Mouse (Mus musculus): Measurements from ENCODE around the gene Itgb1bp1. TPM values are rescaled to one million over a fixed set of nuclear protein-coding genes. Genes with fewer than 3 reads are reported as not detected.

Gene Itgb1bp1
- total RNA-seq, 2 experiments from 2014 or later, result 40.9 to 49.7 TPM

DNA sequence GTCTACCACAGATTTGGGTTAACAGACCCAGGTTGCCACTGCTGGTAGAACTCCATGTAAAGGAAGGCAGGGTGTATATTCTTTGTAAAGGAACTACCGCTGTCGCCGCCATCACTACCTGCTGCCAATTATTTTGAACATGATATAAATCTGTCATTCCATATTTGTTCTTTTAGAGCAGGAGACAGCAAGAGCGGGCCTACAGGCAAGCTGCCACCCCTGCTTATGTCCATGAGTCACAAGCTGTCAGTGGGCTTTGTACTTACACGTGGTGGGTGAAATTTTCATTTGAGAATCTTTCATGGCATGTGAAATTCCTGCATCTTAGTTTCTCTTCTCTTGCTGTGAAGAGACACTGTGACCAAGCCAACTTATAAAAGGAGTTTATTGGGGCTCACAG lies 22.8 kb downstream of the Itgb1bp1 start:
- DNase-seq (ENCODE audit: low spot score), result no peak
- intact Hi-C loops (cut with DNase I), result no loop called here

DNA sequence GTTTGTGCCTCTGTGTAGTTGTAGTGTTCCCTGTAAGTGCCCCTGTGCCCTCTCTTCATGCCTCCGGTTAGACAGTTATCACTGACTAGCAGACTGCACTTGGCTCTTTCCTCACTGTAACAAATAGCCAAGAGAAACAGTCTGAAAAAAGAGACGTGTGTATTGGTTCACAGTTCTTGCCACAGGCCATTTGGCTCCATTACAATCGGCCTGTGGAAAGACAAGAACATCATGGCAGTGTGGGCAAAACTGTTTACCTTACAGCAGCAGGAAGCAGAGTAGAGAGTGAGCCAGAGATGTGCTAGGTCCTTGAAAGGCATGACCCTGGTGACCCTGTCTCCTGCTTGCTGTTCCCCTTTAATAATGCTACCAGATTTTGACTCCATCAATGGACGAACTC lies 24.6 kb downstream of the Itgb1bp1 start:
- intact Hi-C loops (cut with DNase I), result no loop called here
- no peak for DNase-seq (ENCODE audit: low spot score)

DNA sequence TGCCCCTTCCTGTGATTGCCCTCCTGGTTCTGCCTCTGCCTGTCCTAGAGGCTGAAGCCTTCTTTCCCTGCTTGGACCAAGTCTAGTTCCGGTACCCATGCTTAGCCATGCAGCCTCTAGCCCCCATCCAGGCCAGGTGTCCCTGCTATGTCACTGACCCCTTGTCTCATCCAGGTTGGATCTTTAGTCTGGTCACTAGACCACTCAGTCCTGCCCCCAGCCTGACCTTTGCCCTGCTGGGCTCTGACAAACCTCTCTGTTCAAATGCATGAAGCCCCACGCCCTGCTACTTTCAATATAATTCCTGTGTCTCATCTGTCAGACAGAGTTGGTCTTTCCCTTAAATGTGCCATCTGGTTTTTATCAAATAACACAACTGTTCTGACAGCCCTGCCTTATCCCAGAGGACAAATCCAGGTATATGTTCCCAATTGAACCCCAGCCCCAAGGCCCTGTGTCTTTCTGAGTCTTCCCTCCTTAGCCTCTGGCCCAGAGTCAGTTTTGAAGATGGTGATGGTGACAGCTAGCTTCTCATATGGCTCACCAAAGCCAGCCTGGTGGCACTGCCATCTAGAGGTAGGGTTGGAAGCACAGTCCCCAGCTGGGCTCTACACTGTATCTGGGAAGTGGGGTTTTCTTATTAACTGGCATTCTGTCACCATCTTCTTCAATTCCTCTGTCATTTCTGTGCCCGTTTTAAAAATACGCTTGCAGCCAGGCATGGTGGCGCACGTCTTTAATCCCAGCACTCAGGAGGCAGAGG lies 25.4 kb downstream of the Itgb1bp1 start:
- intact Hi-C loops (cut with DNase I), result no loop called here
- no peak for DNase-seq (ENCODE audit: low spot score)

DNA sequence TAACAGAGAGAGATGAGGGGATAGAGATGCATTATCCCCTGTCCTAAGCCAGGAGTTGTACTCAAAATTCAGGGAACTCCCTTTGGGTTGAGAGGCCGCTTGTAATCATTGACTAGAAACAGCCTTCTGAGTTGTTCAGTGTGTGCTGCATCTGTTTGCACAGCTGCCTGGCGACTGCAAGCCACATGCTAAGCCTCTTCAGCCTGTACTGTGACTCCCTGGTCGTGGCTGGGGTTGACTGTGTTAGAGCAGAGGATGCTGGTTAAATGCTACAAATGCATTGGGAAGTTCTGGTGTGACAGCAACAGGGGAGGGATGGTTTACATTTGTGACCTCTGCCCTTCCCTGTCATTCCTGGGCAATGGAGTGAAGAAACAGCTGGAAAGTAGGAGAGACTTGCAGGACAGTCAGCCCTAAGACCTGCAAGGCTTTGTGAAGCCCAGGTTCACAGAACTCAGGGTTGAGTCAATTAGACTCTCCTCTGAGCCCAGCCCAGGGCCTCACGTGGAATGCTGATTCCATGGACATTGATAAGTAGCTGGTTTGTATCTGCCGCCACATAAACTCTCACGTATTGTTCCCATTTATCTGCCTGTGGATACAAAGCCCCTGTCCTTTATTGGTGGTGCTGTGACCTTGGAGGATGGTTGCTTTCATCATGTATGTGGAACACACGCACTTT lies 38.2 kb downstream of the Itgb1bp1 start:
- intact Hi-C loops (cut with DNase I), result no loop called here
- DNase-seq (ENCODE audit: low spot score), result no peak

DNA sequence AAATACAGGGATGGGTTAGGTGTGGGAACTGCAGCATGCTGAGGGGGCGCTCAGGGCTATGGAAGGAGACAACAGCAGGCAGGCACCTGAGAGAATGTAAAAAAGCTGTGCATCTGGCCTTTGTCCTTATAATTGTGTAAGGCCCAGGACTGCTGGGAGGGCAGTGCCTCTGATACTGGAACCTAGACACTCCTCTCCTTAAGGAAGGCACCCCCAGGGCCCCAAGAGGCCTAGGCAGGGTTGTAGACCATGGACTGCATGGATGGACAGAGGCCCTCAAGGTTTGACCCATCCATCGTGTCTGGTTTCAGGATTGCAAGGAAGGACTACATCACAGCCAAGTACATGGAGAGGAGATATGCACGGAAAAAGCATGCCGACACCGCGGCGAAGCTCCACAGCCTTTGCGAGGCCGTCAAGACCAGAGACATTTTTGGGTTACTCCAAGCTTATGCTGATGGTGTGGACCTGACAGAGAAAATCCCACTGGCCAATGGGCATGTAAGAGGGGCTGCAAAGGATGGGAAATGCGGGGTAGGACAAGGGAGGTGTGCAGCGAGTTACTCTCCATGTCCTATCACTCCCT lies 41.6 kb downstream of the Itgb1bp1 start:
- intact Hi-C loops (cut with DNase I), result no loop called here
- DNase-seq (ENCODE audit: low spot score), result no peak

DNA sequence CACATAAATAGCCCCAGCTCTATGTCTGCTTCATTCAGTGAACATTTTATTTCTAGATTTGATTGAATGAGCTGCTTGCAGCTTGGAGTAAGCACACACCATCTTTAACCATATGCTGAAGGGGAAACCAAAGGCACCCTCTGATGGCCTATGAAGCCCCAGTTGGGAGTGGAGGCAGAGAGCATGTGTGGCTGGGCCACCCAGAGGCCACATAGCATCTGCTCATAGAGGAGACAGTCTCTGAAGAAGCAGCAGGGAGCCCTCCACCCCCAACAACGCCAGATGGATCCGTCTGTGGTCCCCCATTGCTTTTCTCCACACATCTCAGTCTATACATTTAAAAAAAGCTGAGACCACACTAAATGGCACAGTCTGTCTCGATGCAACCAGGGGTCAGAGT lies 44.1 kb downstream of the Itgb1bp1 start:
- DNase-seq (ENCODE audit: low spot score), result no peak
- intact Hi-C loops (cut with DNase I), result no loop called here

DNA sequence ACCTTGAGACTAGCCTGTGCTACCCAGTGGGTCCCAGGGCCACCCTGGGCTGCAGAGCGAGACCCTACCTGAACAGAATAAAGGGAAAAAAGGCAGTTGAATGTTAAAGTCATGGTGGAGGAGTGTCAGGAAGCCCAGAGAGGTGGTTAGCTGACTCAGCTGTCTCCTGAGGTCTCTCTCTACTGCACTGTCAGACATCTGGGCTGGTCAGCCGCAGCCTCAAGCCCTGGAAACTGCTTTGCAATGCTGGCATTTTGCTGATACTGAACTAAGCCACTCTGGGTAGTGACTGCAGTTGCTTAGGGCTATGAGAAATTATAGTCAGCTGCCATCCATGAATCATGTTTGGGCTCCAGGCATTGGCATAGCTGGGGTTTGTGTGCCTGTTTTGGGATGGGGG lies 51.5 kb downstream of the Itgb1bp1 start:
- intact Hi-C loops (cut with DNase I), result no loop called here
- no peak for DNase-seq (ENCODE audit: low spot score)

DNA sequence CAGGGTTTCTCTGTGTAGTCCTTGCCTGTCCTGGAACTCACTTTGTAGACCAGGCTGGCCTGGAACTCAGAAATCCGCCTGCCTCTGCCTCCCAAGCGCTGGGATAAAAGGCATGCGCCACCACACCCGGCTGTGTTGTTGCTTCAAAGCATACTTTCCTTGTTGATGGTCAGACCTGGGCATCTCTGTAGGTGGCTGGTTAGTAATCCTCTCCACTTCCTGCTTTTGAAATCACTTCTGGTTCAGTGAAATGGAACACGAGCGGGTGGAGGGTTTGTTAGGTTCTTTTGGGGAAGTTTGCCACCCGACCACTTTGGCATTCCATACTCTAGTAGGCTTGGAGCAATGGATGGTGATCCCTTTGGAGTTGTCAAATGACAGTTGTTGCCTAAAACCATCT lies 52.4 kb downstream of the Itgb1bp1 start:
- no peak for DNase-seq (ENCODE audit: low spot score)

DNA sequence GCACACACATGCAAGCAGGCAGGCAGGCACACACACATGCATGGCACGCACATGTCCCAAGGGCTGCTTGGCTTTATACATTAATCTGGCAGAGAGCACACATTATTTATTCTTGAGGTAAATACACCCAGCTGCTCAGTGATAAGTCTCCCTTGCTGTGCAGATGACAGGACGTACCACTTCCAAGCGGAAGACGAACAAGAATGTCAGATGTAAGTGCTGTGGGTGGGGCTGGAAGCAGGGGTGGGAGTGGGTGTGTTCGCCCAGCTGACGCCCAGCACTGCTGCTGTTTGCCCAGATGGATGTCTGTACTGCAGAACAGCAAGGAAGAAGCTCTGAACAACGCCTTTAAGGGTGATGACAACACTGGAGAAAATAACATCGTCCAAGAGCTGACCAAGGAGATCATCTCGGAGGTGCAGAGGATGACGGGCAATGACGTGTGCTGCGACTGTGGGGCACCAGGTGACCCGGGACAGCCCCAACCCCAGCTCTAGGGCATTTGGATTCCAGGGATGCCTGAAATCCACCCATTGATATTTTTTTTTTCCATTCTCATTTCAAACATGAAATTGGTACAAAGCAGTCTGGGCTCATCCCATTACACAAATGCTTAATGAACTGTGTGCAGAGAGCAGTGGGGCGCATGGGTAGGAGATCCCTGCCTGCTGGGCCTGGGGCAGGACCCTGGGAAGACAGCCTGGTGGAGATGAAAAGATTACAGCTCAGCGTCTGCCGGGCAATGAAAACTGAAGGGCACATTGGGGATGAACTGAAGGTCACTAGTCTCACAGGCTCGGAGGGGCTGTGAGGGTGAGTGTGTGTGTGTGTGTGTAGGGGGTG lies 56.8 kb downstream of the Itgb1bp1 start:
- no peak for DNase-seq (ENCODE audit: low spot score)
- intact Hi-C loops (cut with DNase I), result loop anchor here (2.0 to 5.0 kb wide), 2 partner anchors 36 to 152 kb away; no protein-coding TSS in a partner anchor

More for the DNA sequence above, 52.4 kb downstream of the Itgb1bp1 start:
- intact Hi-C loops (cut with DNase I), result no loop called here

DNA sequence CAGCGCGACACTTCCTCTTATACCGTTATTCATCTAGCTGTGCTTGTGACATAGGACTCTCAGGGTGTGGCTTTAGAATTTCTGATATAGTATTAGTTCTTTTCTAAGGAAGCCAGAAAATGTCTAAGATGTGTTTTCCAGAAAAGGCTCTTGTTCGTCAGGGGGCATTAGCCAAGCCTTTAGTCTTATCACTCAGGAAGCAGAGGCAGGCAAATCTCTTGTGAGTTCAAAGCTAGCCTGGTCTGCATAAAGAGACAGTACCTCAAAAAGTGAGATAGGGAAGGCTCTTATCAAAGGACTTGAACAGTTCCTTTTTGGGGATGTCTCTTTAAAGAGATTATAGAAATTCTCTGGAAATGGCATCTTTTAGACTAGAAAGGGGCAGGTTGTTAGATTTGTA lies 57.4 kb downstream of the Itgb1bp1 start:
- DNase-seq (ENCODE audit: low spot score), result no peak
- intact Hi-C loops (cut with DNase I), result loop anchor here (2.0 to 5.0 kb wide), 2 partner anchors 36 to 151 kb away; no protein-coding TSS in a partner anchor

DNA sequence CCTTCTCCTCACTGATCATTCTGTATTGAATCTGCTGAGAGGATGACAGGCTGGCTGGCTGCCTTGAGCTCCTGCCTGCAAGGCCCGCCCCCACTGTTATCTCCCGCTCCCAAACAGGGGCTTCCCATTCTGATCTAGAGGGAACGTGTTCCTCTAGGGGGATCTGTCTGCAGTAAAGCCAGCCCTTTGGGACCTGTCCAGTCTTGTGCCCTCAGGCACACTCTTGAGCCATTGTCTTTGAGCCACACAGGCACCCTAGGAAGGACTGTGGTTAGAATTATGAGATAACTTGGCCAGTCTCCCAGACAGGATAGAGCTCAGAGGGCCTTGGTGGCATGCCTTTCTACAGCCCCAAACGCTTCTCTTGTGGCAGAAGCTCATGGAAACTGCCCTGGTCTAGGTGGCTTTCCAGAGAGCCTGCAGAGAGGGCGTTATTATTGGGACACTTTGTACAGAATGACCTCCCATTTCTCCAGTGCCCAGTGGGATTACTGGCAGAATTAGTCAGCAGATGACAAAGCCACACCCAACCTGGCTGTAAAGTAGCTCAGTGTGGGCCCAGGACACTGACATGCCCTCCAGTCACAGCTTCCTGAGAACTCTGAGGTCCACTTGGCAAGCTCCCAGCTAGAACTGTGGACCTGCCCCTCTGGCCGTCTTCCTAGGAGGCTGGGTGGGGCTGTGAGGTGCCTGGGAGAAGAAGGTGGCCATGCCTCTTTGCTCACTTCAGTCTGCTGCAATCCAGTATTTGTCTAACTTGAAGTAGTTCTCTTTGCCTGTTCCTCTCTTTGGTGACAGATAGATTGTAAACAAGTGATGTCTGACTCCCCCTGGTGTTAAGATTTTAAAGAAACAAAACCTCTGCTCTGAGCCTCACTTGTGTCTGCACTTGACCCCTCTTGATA lies 58.8 kb downstream of the Itgb1bp1 start:
- DNase-seq (ENCODE audit: low spot score), result peak; percentile 71
- intact Hi-C loops (cut with DNase I), result loop anchor here (1.0 to 5.0 kb wide), 2 partner anchors 116 to 150 kb away; no protein-coding TSS in a partner anchor

DNA sequence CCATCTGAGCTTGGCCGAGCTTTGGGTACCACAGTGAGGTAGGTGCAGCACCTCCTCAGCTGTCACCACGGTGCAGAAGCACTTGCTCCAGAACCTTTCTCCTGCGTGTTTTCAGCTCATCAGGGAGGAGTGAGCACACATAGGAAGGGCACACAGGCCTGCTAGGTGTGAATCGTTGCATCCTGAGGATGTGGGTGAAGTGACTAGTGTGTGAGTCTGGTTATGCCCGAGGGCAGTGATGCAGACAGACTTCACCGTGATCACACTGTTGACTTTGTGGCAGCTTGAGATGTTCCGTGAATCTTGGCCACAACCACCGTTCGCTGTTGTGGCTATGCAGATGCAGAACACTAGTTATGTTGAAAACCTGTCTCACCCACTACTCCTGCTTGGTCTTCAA lies 59.8 kb downstream of the Itgb1bp1 start:
- intact Hi-C loops (cut with DNase I), result loop anchor here (5.0 kb wide), 1 partner anchor 149 kb away; no protein-coding TSS in a partner anchor
- DNase-seq (ENCODE audit: low spot score), result no peak

DNA sequence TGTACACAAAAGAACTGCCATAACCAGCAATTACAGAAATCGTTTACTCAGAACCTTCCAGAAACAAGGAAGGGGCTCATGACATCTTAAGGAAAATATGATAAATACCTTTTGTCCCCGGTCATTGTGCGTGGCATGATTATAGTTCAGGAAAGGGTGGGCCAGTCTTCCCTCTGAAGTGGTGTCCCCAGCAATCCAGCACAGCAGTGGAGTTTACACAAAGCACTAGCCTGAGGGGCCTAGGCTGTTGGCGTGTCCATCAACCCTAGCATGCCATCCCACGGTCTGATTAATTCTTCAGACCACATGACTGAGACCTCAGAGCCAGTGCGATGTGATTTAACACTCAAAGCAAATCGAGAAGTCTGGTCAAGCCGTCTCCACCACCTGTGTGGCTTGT lies 60.7 kb downstream of the Itgb1bp1 start:
- no peak for DNase-seq (ENCODE audit: low spot score)
- intact Hi-C loops (cut with DNase I), result loop anchor here (5.0 kb wide), 1 partner anchor 148 kb away; no protein-coding TSS in a partner anchor

DNA sequence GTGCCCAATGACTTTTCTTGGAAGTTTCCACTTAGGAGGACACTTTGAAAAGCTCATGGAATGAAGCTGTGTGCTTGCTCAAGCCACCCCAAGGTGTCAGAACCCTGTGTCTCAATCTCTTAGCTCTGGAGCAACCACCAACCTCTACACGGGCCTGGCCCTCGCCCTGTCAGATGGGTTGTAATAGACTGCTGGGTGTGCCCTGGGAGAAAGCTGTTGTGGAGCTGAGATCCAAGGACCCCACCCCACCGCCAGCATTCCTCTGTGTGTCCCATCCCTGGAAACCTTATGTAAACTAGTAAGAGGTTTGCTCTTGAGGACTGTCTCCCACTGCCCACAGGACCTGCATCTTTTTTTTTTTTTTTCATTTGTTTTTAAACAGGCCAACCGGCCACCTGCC lies 62.2 kb downstream of the Itgb1bp1 start:
- intact Hi-C loops (cut with DNase I), result no loop called here
- DNase-seq (ENCODE audit: low spot score), result no peak

DNA sequence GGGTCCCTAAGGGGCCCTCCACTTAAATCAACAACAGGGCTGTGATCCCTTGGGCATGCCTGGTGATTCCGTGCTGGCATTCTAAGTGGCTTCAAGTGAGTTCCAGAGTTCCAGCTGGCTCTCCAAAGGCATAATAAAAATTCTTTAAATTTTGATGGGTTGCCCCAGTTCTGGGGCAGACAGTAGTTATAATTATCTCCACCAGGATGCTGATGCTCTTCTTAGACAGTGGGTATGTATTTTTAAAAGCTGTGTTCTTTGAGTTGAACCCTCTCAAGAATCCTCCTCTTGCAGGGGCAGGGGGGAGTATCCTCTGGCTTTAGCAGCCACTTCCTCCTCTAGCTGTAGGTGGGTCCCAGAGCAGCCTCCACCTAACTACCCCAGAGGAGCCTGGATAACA lies 65.5 kb downstream of the Itgb1bp1 start:
- no peak for DNase-seq (ENCODE audit: low spot score)
- intact Hi-C loops (cut with DNase I), result no loop called here

DNA sequence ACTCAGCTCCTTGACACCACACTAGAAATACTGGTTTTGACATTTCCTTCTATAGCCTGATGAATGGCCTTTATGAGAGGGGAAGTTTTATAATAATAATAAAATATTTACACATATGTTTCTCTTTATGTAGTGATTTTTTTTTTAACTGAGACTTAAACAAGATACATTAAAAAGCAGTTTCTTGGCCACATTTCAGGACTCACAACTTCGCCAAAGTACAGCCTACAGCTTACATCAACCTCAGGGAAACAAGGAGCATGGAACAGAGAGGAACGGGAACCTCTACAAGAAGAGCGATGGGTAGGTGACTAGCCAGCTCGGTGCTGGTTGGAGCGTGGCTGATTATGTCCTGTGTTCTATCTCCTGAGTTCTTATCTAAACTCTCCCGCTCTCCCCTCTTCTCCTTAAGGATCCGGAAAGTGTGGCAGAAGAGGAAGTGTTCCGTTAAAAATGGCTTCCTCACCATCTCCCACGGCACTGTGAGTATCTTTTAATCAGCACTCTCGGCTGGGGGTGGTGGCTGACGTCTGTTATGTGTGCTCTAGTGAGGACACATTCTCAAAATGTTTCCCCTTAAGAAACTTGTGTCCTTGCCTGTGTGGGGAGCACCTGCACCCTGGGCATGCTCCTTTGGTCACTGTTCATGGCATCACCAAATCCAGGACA lies 68.2 kb downstream of the Itgb1bp1 start:
- intact Hi-C loops (cut with DNase I), result no loop called here
- DNase-seq (ENCODE audit: low spot score), result no peak

DNA sequence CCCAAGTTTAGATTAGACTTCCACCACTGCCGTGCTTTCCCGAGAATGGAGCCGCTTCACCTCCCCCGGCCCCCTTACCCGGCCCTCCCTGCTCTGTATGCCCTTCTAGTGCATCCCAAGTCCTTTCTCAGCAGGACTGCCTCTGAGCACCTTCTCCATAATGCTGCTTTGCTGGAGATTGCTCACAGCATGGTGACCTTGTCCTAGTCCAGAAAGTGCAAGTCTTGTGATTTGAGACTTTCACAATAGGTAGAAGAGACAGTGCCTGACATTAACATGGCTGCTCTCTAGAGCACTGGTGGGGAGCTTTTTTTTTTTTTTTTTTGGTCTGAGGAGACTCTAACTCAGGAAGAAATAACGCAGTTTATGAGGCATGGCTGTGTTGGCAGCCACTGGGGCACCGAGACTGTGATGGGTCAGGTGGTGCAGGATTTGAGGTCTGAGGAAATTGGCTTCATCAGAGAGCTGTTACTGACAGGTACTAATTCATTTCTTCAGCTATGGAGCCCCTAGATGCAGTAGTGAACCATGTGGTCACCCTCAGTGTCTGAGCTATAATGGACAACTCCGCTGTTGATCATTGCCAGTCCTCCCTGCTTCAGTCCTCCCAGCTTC lies 71.4 kb downstream of the Itgb1bp1 start:
- no peak for DNase-seq (ENCODE audit: low spot score)

DNA sequence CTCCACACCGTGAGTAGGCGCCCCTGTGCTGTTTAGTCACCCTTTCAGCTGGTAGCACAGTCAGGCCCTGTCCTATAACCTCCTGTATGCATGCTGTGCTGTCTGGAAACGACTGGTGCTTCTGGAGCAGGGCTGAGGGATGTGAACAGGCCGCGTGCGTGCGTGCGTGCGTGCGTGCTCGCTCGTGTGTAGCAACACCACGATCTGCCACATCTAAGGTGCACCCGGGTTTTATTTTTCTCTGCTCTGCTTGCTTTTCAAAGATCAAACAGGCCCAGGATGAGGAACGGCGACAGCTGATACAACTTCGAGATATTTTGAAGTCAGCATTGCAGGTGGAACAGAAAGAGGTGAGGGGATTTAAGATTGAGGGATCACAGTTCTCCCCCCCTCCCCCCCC lies 73.2 kb downstream of the Itgb1bp1 start:
- no peak for DNase-seq (ENCODE audit: low spot score)
- intact Hi-C loops (cut with DNase I), result no loop called here

More for the DNA sequence above, 71.4 kb downstream of the Itgb1bp1 start:
- intact Hi-C loops (cut with DNase I), result no loop called here

Measured in heart, postnatal 25 days (tissue).